Mouse (Mus musculus) right cerebral cortex, postnatal 4 days (tissue): Measurements from ENCODE around the gene Defb33.

ENCODE experiments used
- DNase-seq: peaks from one replicate; pipeline ENCODE4 v3.0.0-alpha.2; 2022

Defb33 gene

GRCm38 (mm10) chr8:20892369-20892768 is at the start of gene Defb33:
TSS of gene Defb33 (plus strand) at chr8:20892669.
- DNase-seq = no peak

GRCm38 (mm10) chr8:20874608-20875007 is 17.9 kb upstream of the Defb33 start:
- no peak for DNase-seq

GRCm38 (mm10) chr8:20902527-20902926 is 10.1 kb downstream of the Defb33 start, which contains the start of gene Gm15056:
TSS of gene Gm15056 (minus strand) at chr8:20902627.
- no peak for DNase-seq

GRCm38 (mm10) chr8:20907119-20907518 is 14.7 kb downstream of the Defb33 start:
- no peak for DNase-seq

- no peak for DNase-seq
These were observed 15.8 kb downstream of the Defb33 start for GRCm38 (mm10) chr8:20908256-20908655.

GRCm38 (mm10) chr8:20912288-20912687 is 19.8 kb downstream of the Defb33 start:
- DNase-seq = no peak

- no peak for DNase-seq
These were observed 29.5 kb downstream of the Defb33 start, which contains the start of gene Gm6040 for GRCm38 (mm10) chr8:20921971-20922370. TSS of gene Gm6040 (minus strand) at chr8:20922071.

GRCm38 (mm10) chr8:20944610-20945009 is 52.1 kb downstream of the Defb33 start, which contains the start of gene AY761185:
TSS of gene AY761185 (minus strand) at chr8:20944710.
- no peak for DNase-seq
